Mouse (Mus musculus) CH12.LX (cell line): ENCODE measurements around the gene Megf8. TPM values are rescaled to one million over a fixed set of nuclear protein-coding genes. Genes with fewer than 3 reads are reported as not detected.

Experiments used
- DNase-seq: peaks from one replicate; pipeline ENCODE4 v3.0.0-alpha.2; 2013; ENCODE audit errors: extremely low read depth
- H3K27ac ChIP-seq: 2 replicates; pipeline ENCODE4 v1.5.1; 2012; ENCODE audit warnings: low read depth, mild to moderate bottlenecking, control low read depth, moderate library complexity; ENCODE audit not compliant: insufficient read depth
- H3K27me3 ChIP-seq: replicated peaks from 2 replicates; pipeline ENCODE3; 2012; ENCODE audit warnings: inconsistent platforms
- H3K36me3 ChIP-seq, 2 experiments: replicated peaks in 1 of 2; 2 replicates each; pipeline versions ENCODE3 to v1.6.1; 2012; ENCODE audit warnings: inconsistent platforms in 1 of 2, low read length in 1 of 2, mild to moderate bottlenecking in 1 of 2, mixed read lengths in 1 of 2, moderate library complexity in 1 of 2; ENCODE audit not compliant: control insufficient read depth in 1 of 2, insufficient read depth in 1 of 2
- H3K4me1 ChIP-seq, 2 experiments: 2 replicates each; pipeline ENCODE4 v1.6.1; 2012; ENCODE audit warnings: inconsistent platforms in 1 of 2, moderate library complexity in 1 of 2; ENCODE audit not compliant: insufficient read depth in 2 of 2, control insufficient read depth in 1 of 2
- H3K4me2 ChIP-seq: 2 replicates; pipeline ENCODE4 v1.6.1; 2012; ENCODE audit warnings: low read depth, mild to moderate bottlenecking, control low read depth; ENCODE audit not compliant: poor library complexity, insufficient read depth, severe bottlenecking
- H3K4me3 ChIP-seq, 3 experiments: fragments of 150-350 bp in 1 of 3; sonication (generic) in 1 of 3; replicated peaks in 1 of 3; 2 replicates each; pipeline versions ENCODE3 to v1.5.1; 2011 to 2012; ENCODE audit warnings: low read depth in 2 of 3, low read length in 2 of 3, mild to moderate bottlenecking in 2 of 3, moderate library complexity in 2 of 3, control low read depth in 1 of 3, improper control_type of control experiment in 1 of 3, inconsistent platforms in 1 of 3, mixed read lengths in 1 of 3; ENCODE audit not compliant: poor library complexity in 1 of 3
- H3K79me2 ChIP-seq: replicated peaks from 2 replicates; pipeline ENCODE4 v1.6.1; 2012; ENCODE audit warnings: mild to moderate bottlenecking, moderate library complexity; ENCODE audit not compliant: control insufficient read depth, poor library complexity, insufficient read depth, severe bottlenecking; ENCODE audit errors: extremely low read depth
- H3K9ac ChIP-seq: 2 replicates; pipeline ENCODE4 v1.6.1; 2012; ENCODE audit warnings: low read depth, mild to moderate bottlenecking, control low read depth, moderate library complexity; ENCODE audit not compliant: insufficient read depth
- H3K9me3 ChIP-seq: replicated peaks from 2 replicates; pipeline ENCODE3; 2012; ENCODE audit warnings: low read length, inconsistent platforms, mixed read lengths
- BHLHE40 ChIP-seq: IDR thresholded peaks from 2 replicates; pipeline ENCODE4 v1.6.1; 2011; ENCODE audit warnings: mild to moderate bottlenecking, low read depth, low read length, improper control_type of control experiment
- GABPA ChIP-seq: IDR thresholded peaks from 2 replicates; pipeline ENCODE4 v1.6.1; 2012; ENCODE audit warnings: low read depth, low read length, improper control_type of control experiment, inconsistent platforms; ENCODE audit not compliant: insufficient replicate concordance
- HCFC1 ChIP-seq: IDR thresholded peaks from 2 replicates; pipeline ENCODE4 v1.6.1; 2012; ENCODE audit warnings: low read depth, mild to moderate bottlenecking, inconsistent platforms, low read length, improper control_type of control experiment
- IRF4 ChIP-seq: IDR thresholded peaks from 2 replicates; pipeline ENCODE4 v1.6.1; 2014; ENCODE audit warnings: low read depth, mild to moderate bottlenecking, inconsistent platforms, low read length, improper control_type of control experiment
- JUND ChIP-seq: conservative IDR thresholded peaks from 2 replicates; pipeline ENCODE4 v1.6.1; 2011; ENCODE audit warnings: low read depth, low read length, improper control_type of control experiment
- MYC ChIP-seq: IDR thresholded peaks from 2 replicates; pipeline ENCODE4 v1.6.1; 2011; ENCODE audit warnings: low read depth, mild to moderate bottlenecking, improper control_type of control experiment, low read length
- NELFE ChIP-seq: IDR thresholded peaks from 2 replicates; pipeline ENCODE4 v1.6.1; 2011; ENCODE audit warnings: low read depth, low read length, improper control_type of control experiment
- NRF1 ChIP-seq: IDR thresholded peaks from 2 replicates; pipeline ENCODE4 v1.6.1; 2014; ENCODE audit warnings: low read depth, mild to moderate bottlenecking, inconsistent platforms, low read length, improper control_type of control experiment, moderate library complexity
- POLR2A ChIP-seq: IDR thresholded peaks from 2 replicates; pipeline ENCODE4 v1.6.1; 2011; ENCODE audit warnings: low read depth, mild to moderate bottlenecking, improper control_type of control experiment, low read length
- POLR2AphosphoS2 ChIP-seq: IDR thresholded peaks from 2 replicates; pipeline ENCODE4 v1.6.1; 2011; ENCODE audit warnings: low read depth, low read length, improper control_type of control experiment
- RAD21 ChIP-seq: IDR thresholded peaks from 2 replicates; pipeline ENCODE4 v1.6.1; 2011; ENCODE audit warnings: low read depth, mild to moderate bottlenecking, low read length, improper control_type of control experiment, moderate library complexity
- SMC3 ChIP-seq: IDR thresholded peaks from 2 replicates; pipeline ENCODE4 v1.6.1; 2011; ENCODE audit warnings: low read depth, low read length, improper control_type of control experiment
- TCF12 ChIP-seq: IDR thresholded peaks from 2 replicates; pipeline ENCODE4 v1.6.1; 2014; ENCODE audit warnings: low read depth, mild to moderate bottlenecking, inconsistent platforms, low read length, improper control_type of control experiment
- USF1 ChIP-seq: IDR thresholded peaks from 2 replicates; pipeline ENCODE4 v1.6.1; 2014; ENCODE audit warnings: low read depth, mild to moderate bottlenecking, inconsistent platforms, low read length, improper control_type of control experiment
- dilution Hi-C: fragments of 300-500 bp; cut with MboI; formaldehyde crosslinking; loops from 2 replicates; pipeline ENCODE4 v1.14.3; 2020; ENCODE audit warnings: low sequenced_read_pairs; ENCODE audit not compliant: extremely low pct_unique_long_range_greater_than_20kb, extremely low pct_ligation_motif_present
- in situ Hi-C: fragments of 300-500 bp; cut with MboI; formaldehyde crosslinking; loops from 3 replicates; pipeline ENCODE4 v1.14.3; 2019; ENCODE audit warnings: low sequenced_read_pairs, low pct_ligation_motif_present, low pct_unique_long_range_greater_than_20kb, mixed read lengths
- polyA plus RNA-seq: library from polyadenylated mRNA; unstranded; fragments of >175 nt; gene quantifications from 2 replicates; pipeline ENCODE4 v1.2.1, GENCODE M21; 2012; ENCODE audit warnings: low read depth; ENCODE audit not compliant: insufficient read length
- total RNA-seq, 2 experiments: library from RNA; depleted of rRNA; stranded (reverse); fragments of 300-350 nt in 1 of 2; fragments of >200 nt in 1 of 2; gene quantifications; 2 replicates each; pipeline ENCODE4 v1.2.3; 2012 to 2014

Gene Megf8
- total and polyA plus RNA-seq, 3 experiments, result 0.62 to 1.7 (median 1.2) TPM

DNA sequence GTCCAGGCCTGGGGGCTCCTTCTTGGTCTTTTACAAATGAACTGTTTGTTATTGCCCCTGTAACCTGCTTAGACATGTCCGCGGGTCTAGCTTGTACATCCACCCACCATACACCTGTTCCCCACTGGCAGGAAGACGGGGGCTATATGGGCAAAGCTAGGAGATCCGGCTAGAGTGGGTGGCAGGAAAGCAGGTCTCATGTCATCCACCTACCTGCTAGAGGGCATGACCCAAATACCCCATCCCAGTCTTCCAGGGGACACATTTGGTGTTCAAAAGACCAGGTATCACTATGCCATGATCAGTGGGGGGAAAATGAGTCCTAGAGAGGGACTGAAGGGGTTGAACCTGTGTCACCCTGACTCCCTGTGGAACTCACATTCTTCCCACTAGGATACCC lies 39.6 kb upstream of the Megf8 start:
- H3K4me2 ChIP-seq, result peak overlapping the region; percentile 79
- no peaks in the 10 kb centered on the region for H3K79me2 ChIP-seq
- in situ Hi-C loops, result loop anchor here (5.0 to 10.0 kb wide), 3 partner anchors 35 to 145 kb away; no protein-coding TSS in a partner anchor
- no peak for DNase-seq
- no peaks in the 10 kb centered on the region for H3K27me3 ChIP-seq
- H3K9ac ChIP-seq, result peak overlapping the region; percentile 53
- TF ChIP-seq HCFC1 (no peak), POLR2AphosphoS2 (no peak), IRF4 (no peak), RAD21 (no peak), SMC3 (no peak), TCF12 (no peak), USF1 (no peak), GABPA (no peak), POLR2A (no peak), BHLHE40 (no peak), JUND (no peak), MYC (no peak), NELFE (no peak), NRF1 (no peak)
- TF ChIP-seq, all 38 proteins: peak for 0
- Histone ChIP-seq H3K27ac (peak overlapping the region; percentile 26; the same call in 1 of the 2 replicates), H3K9me3 (no peaks in the 10 kb centered on the region), H3K4me3 (no peak overlapping the region), H3K36me3 (peaks cover 14 to 38% of the 10 kb centered on the region in 2 experiments), H3K4me1 (peaks cover 49 to 74% of the 10 kb centered on the region in 2 experiments)
- dilution Hi-C loops, result no loop called here

GRCm38 (mm10) chr7:25277998-25278340 lies 39.0 kb upstream of the Megf8 start:
- Histone ChIP-seq H3K4me1 (peaks cover 49 to 76% of the 10 kb centered on the region in 2 experiments), H3K79me2 (peaks cover 2% of the 10 kb centered on the region), H3K9ac (peak overlapping the region; percentile 53), H3K36me3 (peaks cover 9 to 33% of the 10 kb centered on the region in 2 experiments), H3K27me3 (no peaks in the 10 kb centered on the region), H3K9me3 (no peaks in the 10 kb centered on the region), H3K4me2 (peak overlapping the region; percentile 79), H3K4me3 (peak overlapping the region in 2 of 3 experiments; percentile 17 to 29), H3K27ac (peak overlapping the region; percentile 26; the same call in 1 of the 2 replicates)
- dilution Hi-C loops (no loop called here), in situ Hi-C loops (loop anchor here (5.0 to 10.0 kb wide), 3 partner anchors 36 to 146 kb away; no protein-coding TSS in a partner anchor)
- TF ChIP-seq RAD21 (peak; percentile 71), IRF4 (no peak)
- no peak for DNase-seq
